Mouse (Mus musculus): ENCODE measurements around the gene Ptov1. TPM values are rescaled to one million over a fixed set of nuclear protein-coding genes. Genes with fewer than 3 reads are reported as not detected.
A peak's percentile ranks its signal among the peaks of the same experiment; 100 is the strongest.

The Ptov1 gene
- total RNA-seq, 1 experiment from 2014 or later: 39.4 TPM

- ATAC-seq (replicated peaks; ENCODE audit: low read depth, poor library complexity, severe bottlenecking): no peak
These were observed 50.8 kb downstream of the Ptov1 start for GRCm38 (mm10) chr7:44818751-44819235.

DNA sequence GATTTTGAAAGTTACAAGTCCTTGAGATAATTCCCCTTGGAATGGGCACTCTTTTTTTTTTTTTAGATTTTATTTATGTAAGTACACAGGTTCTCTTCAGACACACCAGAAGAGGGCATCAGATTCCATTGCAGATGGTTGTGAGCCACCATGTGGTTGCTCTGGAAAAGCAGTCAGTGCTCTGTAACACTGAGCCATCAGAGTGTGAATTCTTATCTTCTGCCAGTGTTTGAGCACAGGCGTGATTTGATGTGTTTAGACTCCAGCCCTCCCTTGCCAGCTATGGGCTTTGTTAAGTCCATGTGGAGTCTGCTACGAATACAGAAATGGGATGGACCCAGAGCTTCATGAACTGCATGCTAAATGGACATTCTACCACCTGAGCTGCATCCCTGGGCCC, 51.4 kb downstream of the Ptov1 start:
- no peak for ATAC-seq (replicated peaks; ENCODE audit: low read depth, poor library complexity, severe bottlenecking)

GRCm38 (mm10) chr7:44817441-44817840, 52.1 kb downstream of the Ptov1 start:
- no peak for ATAC-seq (replicated peaks; ENCODE audit: low read depth, poor library complexity, severe bottlenecking)

- no peak for ATAC-seq (replicated peaks; ENCODE audit: low read depth, poor library complexity, severe bottlenecking)
These were observed 53.0 kb downstream of the Ptov1 start, which contains the start of gene Atf5 for GRCm38 (mm10) chr7:44816470-44817021. TSS of gene Atf5 (minus strand) at chr7:44816658.

GRCm38 (mm10) chr7:44815721-44816469, 53.7 kb downstream of the Ptov1 start, which contains the start of the genes Nup62 and Il4i1:
TSS of gene Nup62 (plus strand) at chr7:44816088.
TSS of gene Il4i1 (plus strand) at chr7:44816387.
- peak; percentile 85 for ATAC-seq (replicated peaks; ENCODE audit: low read depth, poor library complexity, severe bottlenecking)

DNA sequence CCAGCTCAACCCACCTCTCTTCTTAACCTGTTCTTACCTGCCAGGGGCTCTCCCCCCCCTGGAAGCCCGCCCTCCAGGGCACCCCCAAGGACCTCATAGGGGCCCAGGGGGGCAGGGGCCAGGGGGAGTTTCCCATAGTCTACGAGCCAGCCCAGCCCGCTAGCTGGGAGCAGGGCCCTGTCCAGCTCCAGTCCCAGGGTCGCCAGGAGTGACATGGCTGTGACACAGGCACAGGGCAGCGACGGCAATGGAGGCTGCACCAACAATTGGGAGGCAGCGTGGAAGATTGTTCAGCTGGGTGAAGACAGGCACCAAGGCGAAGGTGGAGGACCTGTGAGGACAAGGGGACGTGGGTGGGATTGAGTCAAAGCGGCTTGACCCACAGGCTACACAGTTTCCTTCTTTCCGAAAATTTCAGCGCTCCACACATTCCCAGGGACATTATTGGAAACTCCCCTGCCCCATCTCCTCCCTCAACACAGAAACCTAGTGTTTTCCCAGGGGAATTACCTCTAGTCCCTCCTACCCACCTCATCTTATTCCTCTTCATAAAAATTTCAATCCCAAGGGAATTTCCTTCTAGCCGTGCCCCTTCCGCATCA, 54.5 kb downstream of the Ptov1 start:
- no peak for ATAC-seq (replicated peaks; ENCODE audit: low read depth, poor library complexity, severe bottlenecking)

DNA sequence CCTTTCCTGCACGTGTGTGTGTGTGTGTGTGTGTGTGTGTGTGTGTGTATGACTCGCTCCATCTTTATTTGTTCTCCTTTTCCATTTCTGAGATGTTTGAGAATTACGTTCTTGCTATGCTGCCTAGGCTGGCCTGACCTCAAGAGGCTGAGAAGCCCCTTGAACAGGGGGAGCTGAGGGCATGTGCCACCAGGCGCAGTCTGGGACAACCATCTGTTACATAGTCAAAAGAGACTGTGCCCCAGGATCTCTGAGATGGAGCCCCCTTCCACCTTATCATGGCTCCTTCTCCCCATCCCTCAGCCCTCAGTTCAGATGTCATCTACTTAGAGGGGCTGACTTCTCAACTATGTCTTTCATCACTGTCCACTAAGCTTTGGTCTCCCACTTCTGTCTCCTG, 55.2 kb downstream of the Ptov1 start:
- no peak for ATAC-seq (replicated peaks; ENCODE audit: low read depth, poor library complexity, severe bottlenecking)

DNA sequence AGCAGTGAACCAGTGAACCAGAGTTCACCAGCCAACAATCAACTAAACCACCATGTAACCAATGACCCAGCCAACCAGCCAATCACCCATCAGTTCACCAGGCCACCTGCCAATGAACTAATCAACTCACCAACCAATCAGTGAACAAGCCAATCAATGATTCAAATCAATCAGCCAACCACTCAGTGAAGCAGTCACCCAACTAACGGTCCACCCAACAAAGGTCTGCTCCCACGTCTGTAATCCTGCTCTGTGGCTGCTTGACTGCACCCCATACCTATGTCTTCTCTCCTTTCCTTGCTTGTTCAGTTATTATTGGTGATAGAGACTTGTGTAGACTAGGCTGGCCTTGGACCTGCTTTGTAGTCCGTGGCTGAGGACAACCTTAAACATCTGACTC, 55.6 kb downstream of the Ptov1 start:
- ATAC-seq (replicated peaks; ENCODE audit: low read depth, poor library complexity, severe bottlenecking): no peak

Other genes with a start within 250 kb of the Ptov1 start
- gene Myh14, start 198.9 kb downstream of the Ptov1 start, total RNA-seq (2017): not detected in 2 replicates
- gene Izumo2, start 161.0 kb downstream of the Ptov1 start, total RNA-seq (2017): not detected in 2 replicates
- 40.0 and 44.7 TPM in 2 replicates for gene Vrk3, start 121.4 kb downstream of the Ptov1 start, total RNA-seq (2017)
- 2.0 and 3.0 TPM in 2 replicates for gene Zfp473, start 118.7 kb downstream of the Ptov1 start, total RNA-seq (2017)
- gene Nup62, start 53.7 kb downstream of the Ptov1 start, total RNA-seq (2017): 130 and 136 TPM in 2 replicates
- 0.55 and 0.73 TPM in 2 replicates for gene Il4i1, start 53.4 kb downstream of the Ptov1 start, total RNA-seq (2017)
- gene Atf5, start 53.1 kb downstream of the Ptov1 start, total RNA-seq (2017): 2.1 and 2.7 TPM in 2 replicates
- 19.7 and 29.0 TPM in 2 replicates for gene Akt1s1, start 20.8 kb downstream of the Ptov1 start, total RNA-seq (2017)
- gene Tbc1d17, start 20.7 kb downstream of the Ptov1 start, total RNA-seq (2017): 21.0 and 32.4 TPM in 2 replicates
- 16.6 and 26.5 TPM in 2 replicates for gene Pnkp, start 12.6 kb downstream of the Ptov1 start, total RNA-seq (2017)
- 12.3 and 13.3 TPM in 2 replicates for gene Med25, start 22.9 kb upstream of the Ptov1 start, total RNA-seq (2017)
- 14.7 and 28.1 TPM in 2 replicates for gene Fuz, start 26.3 kb upstream of the Ptov1 start, total RNA-seq (2017)
- 22.4 and 31.1 TPM in 2 replicates for gene Ap2a1, start 59.7 kb upstream of the Ptov1 start, total RNA-seq (2017)
- not detected in 2 replicates for gene Tsks, start 73.4 kb upstream of the Ptov1 start, total RNA-seq (2017)
- gene Cpt1c, start 105.1 kb upstream of the Ptov1 start, total RNA-seq (2017): 0.23 and 1.2 TPM in 2 replicates
- 143 and 170 TPM in 2 replicates for gene Prmt1, start 116.8 kb upstream of the Ptov1 start, total RNA-seq (2017)
- gene Irf3, start 127.9 kb upstream of the Ptov1 start, total RNA-seq (2017): 92.9 and 129 TPM in 2 replicates
- gene Bcl2l12, start 128.9 kb upstream of the Ptov1 start, total RNA-seq (2017): 29.5 and 33.8 TPM in 2 replicates
- 9.6 and 17.0 TPM in 2 replicates for gene Scaf1, start 146.6 kb upstream of the Ptov1 start, total RNA-seq (2017)
- gene Rras, start 148.2 kb upstream of the Ptov1 start, total RNA-seq (2017): 1.1 TPM in 1 of 2 replicates, not detected in the other
- gene Prr12, start 183.1 kb upstream of the Ptov1 start, total RNA-seq (2017): 2.2 and 7.5 TPM in 2 replicates
- 66.0 and 71.2 TPM in 2 replicates for gene Nosip, start 192.6 kb upstream of the Ptov1 start, total RNA-seq (2017)
- 3.4 and 3.8 TPM in 2 replicates for gene Prrg2, start 192.9 kb upstream of the Ptov1 start, total RNA-seq (2017)
- 23.2 and 37.1 TPM in 2 replicates for gene Rcn3, start 222.4 kb upstream of the Ptov1 start, total RNA-seq (2017)
- 4.0 and 4.7 TPM in 2 replicates for gene Fcgrt, start 234.1 kb upstream of the Ptov1 start, total RNA-seq (2017)